Mouse (Mus musculus) thymus, adult 2 months (tissue): Measurements from ENCODE around the gene Stoml3.

Experiments
- CTCF ChIP-seq: fragments of 200-500 bp; IDR thresholded peaks from 2 replicates; pipeline ENCODE4 v1.5.1; 2012; ENCODE audit warnings: mild to moderate bottlenecking, control low read depth, low read length, moderate library complexity, borderline replicate concordance; ENCODE audit not compliant: control insufficient read depth, poor library complexity, insufficient read depth; ENCODE audit errors: extremely low read depth
- POLR2A ChIP-seq: fragments of 200-500 bp; IDR thresholded peaks from 2 replicates; pipeline ENCODE4 v1.6.1; 2012; ENCODE audit warnings: mild to moderate bottlenecking, low read length, control low read depth, moderate library complexity; ENCODE audit not compliant: control insufficient read depth, poor library complexity, insufficient read depth; ENCODE audit errors: extremely low read depth

DNA sequence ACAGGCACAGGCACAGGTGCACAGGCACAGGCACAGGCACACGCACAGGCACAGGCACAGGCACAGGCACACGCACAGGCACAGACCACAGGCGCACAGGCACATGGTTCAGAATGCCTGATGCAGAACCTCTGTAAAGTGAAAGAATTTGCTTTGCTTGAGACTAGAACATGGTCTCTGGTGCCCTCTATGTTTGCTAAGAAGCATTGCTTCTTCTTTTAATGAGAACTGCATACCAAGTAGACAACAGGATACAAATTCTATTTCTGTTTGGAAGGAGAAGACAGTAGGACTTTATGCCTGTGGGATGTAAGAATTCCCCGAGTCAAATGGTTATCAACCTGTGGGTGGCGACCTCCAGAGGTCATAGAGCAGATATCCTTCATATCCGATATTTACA is 14.0 kb downstream of the Stoml3 start:
- no peak for TF ChIP-seq CTCF
- TF ChIP-seq POLR2A, result no peak
